Mouse (Mus musculus): ENCODE measurements at regions not wholly inside any gene's neighbourhood (a gene's known extent, or its start where the extent isn't known, plus 50 kb on each side); places are given as distances from the start of the nearest gene placed in this dataset.

DNA sequence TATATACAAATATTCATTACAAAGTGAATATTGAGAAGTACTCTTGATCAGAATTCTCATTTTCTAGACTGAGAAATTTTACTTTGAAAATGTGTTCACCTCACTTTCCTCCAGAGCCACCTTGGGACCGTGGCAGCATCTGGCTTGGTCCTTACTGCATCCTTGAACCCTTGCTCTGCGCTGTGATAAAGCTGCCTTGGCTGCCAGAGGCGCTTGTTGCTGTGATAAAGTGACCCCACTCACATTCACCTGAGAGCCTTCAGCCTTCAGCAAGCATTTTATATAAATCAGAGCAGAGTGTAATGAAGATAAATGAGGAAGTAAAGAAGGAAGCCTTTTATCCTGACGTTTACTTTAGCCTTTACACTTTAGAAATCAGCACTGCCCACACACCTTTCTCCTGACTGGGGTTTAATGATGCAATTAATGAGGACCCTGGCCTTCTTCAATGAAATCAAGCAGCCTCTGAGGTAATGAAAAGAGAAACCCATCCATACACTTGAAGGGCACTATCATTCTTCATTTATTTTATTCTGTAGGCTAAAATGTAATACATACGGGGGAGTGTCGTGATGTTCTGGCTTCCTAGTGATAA lies 532.8 kb downstream of the Rfpl4b start:
- peak; percentile 4 for DNase-seq (ENCODE audit: low read depth, low spot score)

DNA sequence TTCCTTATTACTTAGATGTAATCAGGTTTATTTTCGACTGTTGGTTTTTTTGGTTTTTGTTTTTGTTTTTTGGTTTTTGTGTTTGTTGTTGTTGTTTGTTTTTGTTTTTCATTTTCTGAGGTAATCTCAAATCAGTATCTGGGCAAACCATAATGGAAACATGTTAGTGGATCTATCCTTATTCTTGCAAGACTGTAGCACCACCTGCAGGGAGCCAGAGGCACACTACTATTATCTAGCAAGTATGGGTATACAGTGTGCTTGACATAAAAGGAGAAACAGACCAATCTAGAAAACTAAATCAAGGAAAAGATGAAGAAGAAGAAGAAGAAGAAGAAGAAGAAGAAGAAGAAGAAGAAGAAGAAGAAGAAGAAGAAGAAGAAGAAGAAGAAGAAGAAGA lies 552.4 kb downstream of the Rfpl4b start:
- DNase-seq (ENCODE audit: low read depth, low spot score): no peak

DNA sequence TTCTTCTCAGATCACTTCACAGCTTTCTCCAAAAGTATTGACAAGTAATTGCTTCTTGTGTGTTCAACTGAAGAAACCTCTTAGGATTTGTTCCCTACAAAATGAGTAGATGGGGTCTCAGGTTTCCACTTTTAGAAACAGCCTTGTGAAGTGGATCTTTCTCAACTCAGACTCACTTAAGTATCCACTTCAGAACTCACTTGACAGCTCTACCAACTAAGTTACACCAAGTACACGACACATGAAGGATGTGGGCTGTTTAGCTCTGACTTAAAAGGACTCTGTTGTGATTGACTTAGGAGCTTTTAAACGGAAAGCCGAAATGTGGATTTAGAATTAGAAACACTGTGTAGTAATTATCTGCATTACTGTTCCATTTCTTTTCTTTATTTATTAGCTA lies 556.0 kb downstream of the Rfpl4b start:
- no peak for DNase-seq (ENCODE audit: low read depth, low spot score)

DNA sequence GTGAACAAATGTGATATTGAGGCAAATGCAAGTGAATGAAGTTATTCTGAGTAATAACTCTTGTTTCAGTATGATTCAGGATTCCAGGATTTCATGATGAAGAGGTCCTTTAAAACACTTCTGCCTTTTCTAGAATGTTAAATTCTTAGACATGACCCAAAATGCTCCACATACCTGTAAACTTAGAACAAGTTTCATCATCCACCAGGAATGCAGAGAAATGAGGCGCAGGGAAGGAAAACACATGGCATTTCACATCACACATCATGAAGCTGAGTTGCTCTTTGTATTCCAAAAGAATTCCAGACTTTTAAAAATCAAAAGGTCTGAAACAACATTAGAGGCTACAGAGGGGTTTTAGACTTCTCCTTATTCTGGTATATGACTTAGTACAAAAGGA lies 574.8 kb downstream of the Rfpl4b start:
- no peak for DNase-seq (ENCODE audit: low read depth, low spot score)

Data from embryo, embryonic 11.5 days (tissue).